Mouse (Mus musculus): ENCODE measurements around the gene Slbp. TPM values are rescaled to one million over a fixed set of nuclear protein-coding genes. Genes with fewer than 3 reads are reported as not detected.

Gene Slbp
- 307 and 311 TPM in 2 replicates for polyA plus RNA-seq (2016; fragmentation: Nextera tagmentation; extraction: Ambion mirVana)

DNA sequence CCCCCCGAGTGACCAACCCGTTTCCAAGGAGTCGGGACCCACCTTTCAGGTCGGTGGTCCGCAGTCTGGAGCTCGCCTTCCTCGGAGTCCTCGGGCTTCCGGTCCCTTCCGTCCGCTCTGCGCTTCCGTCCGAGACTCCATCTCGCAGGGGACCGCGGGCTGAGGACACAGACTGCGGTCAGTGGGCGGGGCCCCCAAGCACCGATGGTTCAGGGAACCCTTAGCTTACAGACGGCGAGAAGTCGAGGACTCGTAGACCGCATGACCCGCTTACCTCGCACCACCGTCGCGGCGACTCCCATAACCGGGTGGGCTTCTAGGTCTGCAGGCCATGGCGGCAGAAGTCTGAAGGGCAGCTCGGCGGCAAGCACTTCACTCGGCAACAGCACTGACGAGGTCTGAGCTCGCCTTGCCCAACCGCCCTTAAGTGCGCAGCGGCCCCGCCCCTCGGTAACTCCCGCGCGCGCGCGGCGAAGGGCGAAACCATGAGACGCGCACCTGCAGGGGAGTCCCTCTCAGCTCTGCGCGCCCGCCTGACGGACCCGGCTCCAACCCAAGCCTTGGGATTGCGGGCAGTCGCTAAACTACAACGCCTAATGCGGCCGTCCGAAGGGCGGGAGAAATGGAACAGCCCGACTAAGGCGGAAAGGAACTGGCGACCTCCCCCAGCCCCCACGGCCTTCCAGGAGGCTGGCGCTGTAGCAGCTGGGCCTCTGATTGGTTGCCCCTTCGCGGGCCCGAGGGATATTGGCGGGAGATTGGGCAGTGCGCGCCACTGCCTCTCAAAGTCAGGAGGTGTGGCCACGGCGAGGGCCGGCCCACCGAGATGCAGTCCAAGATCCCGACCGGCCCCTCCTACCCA lies at the start of gene Slbp:
TSS of gene Slbp (minus strand) at position 654 of the 862 bp plus-strand sequence.
- no peaks in the 10 kb centered on the region for H3K27me3 ChIP-seq
- peaks cover 54% of the 10 kb centered on the region for H3K36me3 ChIP-seq
- peaks cover 37% of the 10 kb centered on the region for H3K4me1 ChIP-seq (replicated peaks)
- peak; percentile 95 for ATAC-seq (ENCODE audit: insufficient number of reproducible peaks, insufficient read depth, low FRiP score, low TSS enrichment, low read depth)
- peak within 1 kb of the TSS; percentile 83 for H3K4me2 ChIP-seq
- peak within 1 kb of the TSS; percentile 87 for H3K9ac ChIP-seq (replicated peaks)
- peak within 1 kb of the TSS; percentile 79 for H3K4me3 ChIP-seq (replicated peaks)
- no peaks in the 10 kb centered on the region for H3K9me3 ChIP-seq
- under 1% methylated on average over 82 of the region's 82 CpGs for WGBS
- H3K27ac ChIP-seq: peak within 1 kb of the TSS; percentile 95

DNA sequence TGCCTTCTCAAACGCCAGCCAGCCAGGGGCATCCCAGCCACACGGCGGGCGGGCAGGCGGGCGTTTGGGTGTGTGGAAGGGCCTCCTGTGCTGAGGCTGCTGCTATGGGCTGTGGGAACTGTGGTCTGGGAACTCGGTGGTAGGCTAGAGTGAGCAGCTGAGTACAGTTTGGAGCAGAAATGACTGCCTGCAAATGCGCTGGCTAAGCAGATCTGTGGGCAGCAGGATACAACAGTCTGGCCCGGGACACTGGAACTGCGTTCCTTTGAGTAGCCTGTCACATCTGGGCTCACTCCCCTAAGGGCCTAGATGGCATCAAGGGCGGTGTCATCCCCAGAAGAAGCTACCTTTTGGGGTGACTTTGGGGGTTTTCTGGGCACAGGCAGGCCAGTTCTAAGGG lies 49.5 kb upstream of the Slbp start:
- Histone ChIP-seq H3K27ac (no peak overlapping the region), H3K9ac (replicated peaks) (no peak overlapping the region), H3K4me1 (replicated peaks) (peaks cover 62% of the 10 kb centered on the region), H3K36me3 (no peaks in the 10 kb centered on the region), H3K4me2 (no peak overlapping the region), H3K27me3 (peaks cover 39% of the 10 kb centered on the region), H3K9me3 (no peaks in the 10 kb centered on the region), H3K4me3 (replicated peaks) (no peak overlapping the region)
- 84% methylated on average over 11 of the region's 11 CpGs for WGBS
- ATAC-seq (ENCODE audit: insufficient number of reproducible peaks, insufficient read depth, low FRiP score, low TSS enrichment, low read depth): no peak

DNA sequence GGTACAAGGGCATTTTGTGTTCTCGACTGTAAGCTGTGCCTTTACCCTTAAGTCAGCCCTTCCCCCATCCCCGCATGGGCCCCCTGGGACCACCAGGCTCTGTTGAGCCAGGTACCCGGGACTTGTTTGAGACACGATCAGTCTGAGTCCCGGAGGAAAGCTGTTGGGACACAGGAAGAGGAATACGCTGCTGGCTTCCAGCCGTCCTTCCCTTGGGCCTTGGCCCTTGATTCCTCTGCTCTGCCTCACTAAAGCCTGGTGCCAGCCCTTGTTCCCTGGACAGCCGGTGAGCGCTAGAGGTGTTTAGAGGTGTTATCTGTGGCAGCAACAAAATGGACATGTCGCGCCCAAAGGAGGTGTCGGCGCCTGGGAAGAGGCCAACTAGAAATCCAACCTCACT lies 47.6 kb upstream of the Slbp start:
- Histone ChIP-seq H3K4me1 (replicated peaks) (peaks cover 69% of the 10 kb centered on the region), H3K9me3 (no peaks in the 10 kb centered on the region), H3K36me3 (no peaks in the 10 kb centered on the region), H3K27me3 (peaks cover 47% of the 10 kb centered on the region), H3K4me2 (no peak overlapping the region), H3K4me3 (replicated peaks) (no peak overlapping the region), H3K27ac (no peak overlapping the region), H3K9ac (replicated peaks) (no peak overlapping the region)
- 37% methylated on average over 13 of the region's 13 CpGs for WGBS
- ATAC-seq (ENCODE audit: insufficient number of reproducible peaks, insufficient read depth, low FRiP score, low TSS enrichment, low read depth): no peak

DNA sequence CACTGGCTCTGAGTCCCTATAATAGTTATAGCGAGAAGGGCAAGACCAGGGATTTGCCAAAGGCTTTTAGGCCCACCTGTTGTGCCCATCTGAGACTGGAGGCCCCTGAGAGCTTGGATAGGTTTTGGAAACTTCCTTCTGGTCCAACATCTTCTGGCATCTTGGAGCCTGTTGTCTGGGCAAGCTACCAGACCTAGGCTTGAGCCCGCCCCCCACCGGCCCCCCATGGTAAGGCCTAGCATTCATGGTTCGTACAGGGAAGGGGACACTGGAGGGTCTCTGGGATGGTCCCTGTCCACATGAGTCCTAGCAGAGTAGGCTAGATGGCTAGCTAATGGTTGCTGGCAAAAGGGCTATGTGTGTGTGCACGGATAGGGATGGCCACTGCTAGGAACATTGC lies 46.3 kb upstream of the Slbp start:
- H3K4me2 ChIP-seq: no peak overlapping the region
- H3K36me3 ChIP-seq: no peaks in the 10 kb centered on the region
- H3K9me3 ChIP-seq: no peaks in the 10 kb centered on the region
- H3K27me3 ChIP-seq: peaks cover 47% of the 10 kb centered on the region
- H3K27ac ChIP-seq: peak overlapping the region; percentile 67; the same call in 1 of the 2 replicates
- no peak overlapping the region for H3K4me3 ChIP-seq (replicated peaks)
- ATAC-seq (ENCODE audit: insufficient number of reproducible peaks, insufficient read depth, low FRiP score, low TSS enrichment, low read depth): no peak
- 85% methylated on average over 5 of the region's 5 CpGs for WGBS
- H3K9ac ChIP-seq (replicated peaks): no peak overlapping the region
- H3K4me1 ChIP-seq (replicated peaks): peaks cover 73% of the 10 kb centered on the region

DNA sequence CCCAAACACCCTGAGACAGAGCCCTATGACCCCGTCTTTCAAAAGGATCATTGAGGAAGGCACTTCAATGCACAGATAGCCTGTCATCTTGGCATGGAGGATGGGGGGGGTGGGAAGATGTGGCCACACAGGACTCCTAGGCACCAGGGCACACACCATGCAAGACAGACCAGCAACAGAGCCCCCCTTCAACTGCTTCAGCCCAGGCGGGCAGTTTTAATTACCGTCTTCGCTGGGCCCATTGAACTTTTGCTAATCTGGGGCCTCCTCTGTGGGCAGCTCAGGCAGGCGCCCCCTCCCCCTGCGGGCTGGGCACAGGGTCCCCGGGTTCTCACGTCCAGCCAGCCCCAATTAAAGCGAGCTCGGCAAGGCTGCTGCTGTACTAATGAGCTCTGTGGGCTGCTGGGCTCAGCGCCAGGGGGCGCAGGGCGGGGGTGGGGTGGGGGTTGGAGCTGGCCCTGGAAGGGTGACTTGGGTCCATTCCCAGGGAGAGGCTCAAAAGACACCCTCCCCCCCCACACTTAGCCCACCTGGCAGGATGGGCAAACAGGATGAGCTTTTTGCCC lies 45.7 kb upstream of the Slbp start:
- no peak overlapping the region for H3K4me3 ChIP-seq (replicated peaks)
- no peak overlapping the region for H3K9ac ChIP-seq (replicated peaks)
- 12% methylated on average over 13 of the region's 13 CpGs for WGBS
- peaks cover 47% of the 10 kb centered on the region for H3K27me3 ChIP-seq
- H3K27ac ChIP-seq: peak overlapping the region; percentile 67
- H3K4me1 ChIP-seq (replicated peaks): peaks cover 78% of the 10 kb centered on the region
- no peaks in the 10 kb centered on the region for H3K9me3 ChIP-seq
- no peak for ATAC-seq (ENCODE audit: insufficient number of reproducible peaks, insufficient read depth, low FRiP score, low TSS enrichment, low read depth)
- no peaks in the 10 kb centered on the region for H3K36me3 ChIP-seq
- no peak overlapping the region for H3K4me2 ChIP-seq

DNA sequence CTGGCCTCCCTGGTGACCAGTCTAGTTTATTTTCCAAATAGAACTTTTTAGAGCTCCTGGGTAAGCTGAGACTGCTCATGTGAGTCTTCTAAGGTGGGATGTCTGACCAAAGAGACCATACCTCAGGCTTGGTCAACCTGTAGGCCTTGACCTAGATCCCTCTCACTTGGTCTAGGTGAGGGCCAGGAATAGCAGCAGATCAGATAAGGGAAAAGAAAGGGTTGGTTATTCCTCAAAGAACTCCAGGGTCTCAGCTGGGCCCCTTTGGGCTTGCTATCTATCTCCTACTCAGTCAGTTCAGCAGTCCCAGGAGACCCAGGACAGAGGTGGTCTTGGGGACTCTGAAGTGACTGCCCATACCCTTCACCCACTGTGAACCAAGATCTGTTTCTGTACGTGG lies 45.2 kb upstream of the Slbp start:
- Histone ChIP-seq H3K9ac (replicated peaks) (no peak overlapping the region), H3K27me3 (peaks cover 47% of the 10 kb centered on the region), H3K27ac (peak overlapping the region; percentile 67), H3K9me3 (no peaks in the 10 kb centered on the region), H3K4me3 (replicated peaks) (no peak overlapping the region), H3K4me2 (no peak overlapping the region), H3K36me3 (no peaks in the 10 kb centered on the region), H3K4me1 (replicated peaks) (peaks cover 83% of the 10 kb centered on the region)
- WGBS: 61% methylated on average over 1 of the region's 1 CpGs
- ATAC-seq (ENCODE audit: insufficient number of reproducible peaks, insufficient read depth, low FRiP score, low TSS enrichment, low read depth): no peak

DNA sequence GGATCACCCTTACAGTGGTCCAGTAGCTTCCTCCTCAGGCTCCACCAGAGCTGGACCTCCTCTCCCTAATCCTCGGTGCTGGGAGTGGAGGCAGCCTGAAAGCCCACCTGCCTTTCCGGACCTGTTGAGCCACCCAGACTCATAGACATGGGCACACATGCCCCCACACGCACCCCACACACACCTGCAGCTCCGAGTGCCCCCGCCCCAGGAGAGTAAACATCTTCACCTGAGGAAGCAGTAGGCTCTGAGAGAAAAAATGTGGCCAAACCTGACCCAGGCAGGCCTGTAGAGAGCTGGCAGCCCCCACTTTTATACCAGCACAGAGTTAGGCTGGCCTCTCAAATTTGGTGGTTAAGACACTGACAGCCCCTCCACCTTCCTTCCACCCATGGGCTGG lies 44.1 kb upstream of the Slbp start:
- H3K4me1 ChIP-seq (replicated peaks): peaks cover 94% of the 10 kb centered on the region
- no peak overlapping the region; the same call in 1 of the 2 replicates for H3K27ac ChIP-seq
- H3K36me3 ChIP-seq: no peaks in the 10 kb centered on the region
- peak overlapping the region; percentile 6; the same call in 1 of the 2 replicates for H3K4me2 ChIP-seq
- no peak overlapping the region for H3K9ac ChIP-seq (replicated peaks)
- no peak overlapping the region for H3K4me3 ChIP-seq (replicated peaks)
- 49% methylated on average over 5 of the region's 5 CpGs for WGBS
- ATAC-seq (ENCODE audit: insufficient number of reproducible peaks, insufficient read depth, low FRiP score, low TSS enrichment, low read depth): no peak
- H3K27me3 ChIP-seq: peaks cover 41% of the 10 kb centered on the region
- H3K9me3 ChIP-seq: no peaks in the 10 kb centered on the region

DNA sequence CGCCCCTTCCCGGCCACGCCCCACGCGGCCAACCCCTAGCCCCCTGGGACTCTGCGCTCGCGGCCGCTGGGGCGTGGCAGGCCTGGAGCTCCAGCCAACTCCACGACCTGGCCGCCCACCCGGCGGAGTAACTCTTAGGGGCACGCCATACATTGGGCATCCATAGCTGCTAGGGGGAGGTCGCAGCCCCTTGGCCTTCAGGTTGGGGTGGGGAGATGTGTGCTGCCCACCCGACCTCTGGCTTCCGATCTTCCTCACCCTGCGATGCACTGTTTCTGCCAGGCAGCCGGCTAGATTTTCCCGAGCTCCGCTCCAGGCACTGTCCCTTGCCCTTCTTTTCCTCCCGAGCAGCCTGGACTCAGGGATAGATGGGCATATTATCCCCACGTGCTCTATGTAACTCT lies 43.3 kb upstream of the Slbp start:
- H3K4me3 ChIP-seq (replicated peaks): peak overlapping the region; percentile 47
- H3K4me1 ChIP-seq (replicated peaks): peaks cover 94% of the 10 kb centered on the region
- peak overlapping the region; percentile 89 for H3K27ac ChIP-seq
- H3K9ac ChIP-seq (replicated peaks): peak overlapping the region; percentile 77
- H3K36me3 ChIP-seq: no peaks in the 10 kb centered on the region
- H3K27me3 ChIP-seq: peaks cover 35% of the 10 kb centered on the region
- no peaks in the 10 kb centered on the region for H3K9me3 ChIP-seq
- H3K4me2 ChIP-seq: peak overlapping the region; percentile 86
- 4% methylated on average over 24 of the region's 24 CpGs for WGBS
- ATAC-seq (ENCODE audit: insufficient number of reproducible peaks, insufficient read depth, low FRiP score, low TSS enrichment, low read depth): no peak

DNA sequence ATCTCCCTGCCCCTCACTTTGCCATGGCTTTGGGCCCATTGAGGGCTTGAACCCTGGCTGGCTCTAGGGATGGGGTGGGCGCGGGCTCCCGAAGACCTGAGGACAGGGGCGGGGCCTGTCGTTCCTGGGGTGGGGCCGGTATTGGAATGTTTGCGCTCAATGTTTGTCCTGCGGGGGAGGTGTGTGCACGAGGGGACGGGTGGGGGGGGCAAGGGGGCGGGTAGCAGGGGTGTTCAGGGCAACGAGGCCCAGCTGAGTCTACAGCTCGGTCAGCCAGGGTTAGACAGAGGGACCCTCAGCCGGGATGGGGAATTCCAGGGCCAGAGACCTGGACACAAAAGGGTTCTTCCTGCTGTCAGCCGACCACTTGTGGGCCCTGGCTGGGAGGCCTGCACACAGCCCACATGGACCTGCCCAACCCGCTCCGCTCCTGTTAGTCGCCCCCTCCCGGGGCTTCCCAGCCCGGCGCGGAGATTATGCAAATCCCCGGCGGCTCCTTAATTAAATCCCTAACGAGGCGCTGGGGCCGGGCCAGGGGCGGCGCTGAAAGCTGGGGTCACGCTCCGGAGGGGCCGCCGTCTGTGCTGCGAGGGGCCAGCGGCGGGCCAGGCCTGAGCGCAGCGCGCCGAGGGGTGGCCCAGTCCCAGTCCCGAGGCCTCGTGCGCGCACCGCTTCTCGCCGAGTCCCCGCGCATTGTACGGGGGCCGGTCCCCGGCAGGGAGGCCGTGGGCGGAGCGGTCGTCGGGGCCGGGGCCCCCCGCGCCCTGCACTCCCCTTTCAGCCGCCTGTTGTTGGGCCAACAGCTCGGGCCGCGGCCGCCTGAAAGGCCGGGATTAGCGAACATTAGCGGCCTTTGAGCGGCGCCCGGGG lies 42.7 kb upstream of the Slbp start:
- peak; percentile 11 for ATAC-seq (ENCODE audit: insufficient number of reproducible peaks, insufficient read depth, low FRiP score, low TSS enrichment, low read depth)
- Histone ChIP-seq H3K4me1 (replicated peaks) (peaks cover 94% of the 10 kb centered on the region), H3K9me3 (no peaks in the 10 kb centered on the region), H3K4me3 (replicated peaks) (peak overlapping the region; percentile 47), H3K27ac (peak overlapping the region; percentile 89), H3K4me2 (peak overlapping the region; percentile 86), H3K36me3 (no peaks in the 10 kb centered on the region), H3K9ac (replicated peaks) (peak overlapping the region; percentile 77), H3K27me3 (peaks cover 29% of the 10 kb centered on the region)
- 2% methylated on average over 70 of the region's 71 CpGs for WGBS

DNA sequence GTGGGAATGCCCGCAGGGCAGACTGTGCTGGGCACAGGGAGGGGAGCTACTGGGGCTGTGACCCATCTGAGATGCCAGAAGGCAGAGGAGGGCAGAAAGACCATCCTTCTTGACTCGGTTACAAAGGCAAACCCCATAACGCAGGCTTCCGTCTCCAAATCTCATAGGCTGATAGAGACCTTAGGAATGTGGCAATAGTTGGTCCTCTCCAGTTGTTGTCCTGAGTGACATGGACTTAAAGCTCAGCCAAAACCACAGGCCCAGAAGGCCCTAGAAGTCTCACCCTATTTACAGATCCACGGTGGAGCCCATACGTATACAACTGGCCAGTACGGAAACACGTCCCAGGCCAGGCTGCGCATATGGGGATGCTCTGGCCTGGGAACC lies 42.1 kb upstream of the Slbp start:
- ATAC-seq (ENCODE audit: insufficient number of reproducible peaks, insufficient read depth, low FRiP score, low TSS enrichment, low read depth): no peak
- peak overlapping the region; percentile 77; the same call in 1 of the 2 replicates for H3K9ac ChIP-seq (replicated peaks)
- H3K9me3 ChIP-seq: no peaks in the 10 kb centered on the region
- H3K27ac ChIP-seq: peak overlapping the region; percentile 89
- peaks cover 24% of the 10 kb centered on the region for H3K27me3 ChIP-seq
- WGBS: 58% methylated on average over 9 of the region's 9 CpGs
- H3K4me1 ChIP-seq (replicated peaks): peaks cover 94% of the 10 kb centered on the region
- no peak overlapping the region for H3K4me3 ChIP-seq (replicated peaks)
- H3K36me3 ChIP-seq: no peaks in the 10 kb centered on the region
- peak overlapping the region; percentile 86 for H3K4me2 ChIP-seq

DNA sequence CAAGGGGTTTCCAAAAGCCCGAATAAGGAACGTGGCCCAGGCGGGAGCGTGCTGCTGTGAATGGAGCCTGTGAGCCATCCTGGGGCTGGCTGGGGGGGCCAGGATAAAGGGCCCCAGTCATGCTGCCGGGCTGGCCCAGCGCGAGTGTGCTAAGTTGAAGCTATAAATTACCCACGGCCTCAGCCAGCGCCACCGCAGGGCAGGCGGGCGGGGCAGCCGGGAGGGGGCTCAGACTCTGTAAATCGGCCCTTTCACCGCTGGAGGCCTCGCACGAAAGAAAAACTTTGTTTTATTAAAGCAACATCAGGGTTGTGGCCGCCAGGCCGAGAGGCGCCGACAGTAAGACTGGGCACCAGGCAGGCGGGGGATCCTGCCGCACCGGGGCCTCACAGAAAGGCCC lies 40.0 kb upstream of the Slbp start:
- H3K9me3 ChIP-seq: no peaks in the 10 kb centered on the region
- WGBS: under 1% methylated on average over 24 of the region's 24 CpGs
- peak; percentile 84 for ATAC-seq (ENCODE audit: insufficient number of reproducible peaks, insufficient read depth, low FRiP score, low TSS enrichment, low read depth)
- H3K4me2 ChIP-seq: peak overlapping the region; percentile 40
- H3K36me3 ChIP-seq: no peaks in the 10 kb centered on the region
- peaks cover 13% of the 10 kb centered on the region for H3K27me3 ChIP-seq
- peak overlapping the region; percentile 15; the same call in 1 of the 2 replicates for H3K4me3 ChIP-seq (replicated peaks)
- H3K27ac ChIP-seq: peak overlapping the region; percentile 97
- H3K4me1 ChIP-seq (replicated peaks): peaks cover 83% of the 10 kb centered on the region
- H3K9ac ChIP-seq (replicated peaks): peak overlapping the region; percentile 24
